Mouse (Mus musculus) limb, embryonic 13.5 days (tissue): Measurements from ENCODE around the gene Gm28047. TPM values are rescaled to one million over a fixed set of nuclear protein-coding genes. Genes with fewer than 3 reads are reported as not detected.
"Not testable (repeated sequence)": the region's sequence is repeated elsewhere in the genome, so short reads cannot be mapped to it uniquely, and the experiment has no call there.

Experiments
- ATAC-seq: fragments of 200-750 bp; cut with Nextera tagmentation; 2 replicates; pipeline ENCODE4 v1.8.0; 2017; ENCODE audit warnings: low read depth, moderate number of reproducible peaks, moderate TSS enrichment; ENCODE audit not compliant: low FRiP score
- H3K27ac ChIP-seq: fragments of 300-500 bp; sonication (generic); 2 replicates; pipeline ENCODE4 v1.5.1; 2015; ENCODE audit warnings: inconsistent platforms, mild to moderate bottlenecking, moderate library complexity
- H3K27me3 ChIP-seq: fragments of 300-500 bp; sonication (generic); 2 replicates; pipeline ENCODE4 v1.6.1; 2015; ENCODE audit warnings: mild to moderate bottlenecking, inconsistent platforms
- H3K36me3 ChIP-seq: fragments of 300-500 bp; sonication (generic); 2 replicates; pipeline ENCODE4 v1.6.1; 2015; ENCODE audit warnings: inconsistent platforms, mild to moderate bottlenecking, moderate library complexity
- H3K4me1 ChIP-seq: fragments of 300-500 bp; sonication (generic); 2 replicates; pipeline ENCODE4 v1.6.1; 2015; ENCODE audit warnings: inconsistent platforms
- H3K4me2 ChIP-seq: fragments of 300-500 bp; sonication (generic); replicated peaks from 2 replicates; pipeline ENCODE4 v1.6.1; 2015; ENCODE audit warnings: inconsistent platforms, mild to moderate bottlenecking, moderate library complexity
- H3K4me3 ChIP-seq: fragments of 300-500 bp; sonication (generic); 2 replicates; pipeline ENCODE4 v1.5.1; 2015; ENCODE audit warnings: moderate library complexity, mild to moderate bottlenecking, inconsistent platforms
- H3K9ac ChIP-seq: fragments of 300-500 bp; sonication (generic); 2 replicates; pipeline ENCODE4 v1.6.1; 2015; ENCODE audit warnings: mild to moderate bottlenecking, inconsistent platforms
- H3K9me3 ChIP-seq: fragments of 300-500 bp; sonication (generic); 2 replicates; pipeline ENCODE4 v1.6.1; 2016; ENCODE audit warnings: inconsistent platforms
- whole genome bisulfite sequencing: fragments of 180-500 bp; shearing (Covaris S2); methylation state at CpG from one replicate; pipeline ENCODE4 v1.1.7; 2015; 5-methylcytosine and 5-hydroxymethylcytosine counted together
- polyA plus RNA-seq: library from polyadenylated mRNA; unstranded; fragments of >200 nt; fragmentation: Nextera tagmentation; extraction: Ambion mirVana; gene quantifications from 2 replicates; pipeline ENCODE4 v1.2.1, GENCODE M21; 2015

Gm28047 gene
- polyA plus RNA-seq, 1 experiment from 2014 or later, result not detected

GRCm38 (mm10) chr15:102616174-102616573 lies 8.7 kb downstream of the Gm28047 start:
- H3K27me3 ChIP-seq, result no peaks in the 10 kb centered on the region
- no peak overlapping the region for H3K27ac ChIP-seq
- ATAC-seq, result no peak
- peaks cover 8% of the 10 kb centered on the region; the same call in 1 of the 2 replicates for H3K36me3 ChIP-seq
- no peak overlapping the region for H3K9ac ChIP-seq
- no peak overlapping the region for H3K4me3 ChIP-seq
- WGBS, result 96% methylated on average over 2 of the region's 2 CpGs
- no peak overlapping the region for H3K4me2 ChIP-seq
- no peaks in the 10 kb centered on the region for H3K9me3 ChIP-seq
- H3K4me1 ChIP-seq, result peaks cover 3% of the 10 kb centered on the region; the same call in 1 of the 2 replicates

- H3K27ac ChIP-seq, result no peak overlapping the region
- H3K9ac ChIP-seq, result no peak overlapping the region
- H3K36me3 ChIP-seq, result no peaks in the 10 kb centered on the region
- H3K27me3 ChIP-seq, result no peaks in the 10 kb centered on the region
- H3K4me2 ChIP-seq, result no peak overlapping the region
- H3K4me3 ChIP-seq, result no peak overlapping the region
- ATAC-seq, result no peak
- H3K4me1 ChIP-seq, result peaks cover 3% of the 10 kb centered on the region; the same call in 1 of the 2 replicates
- no peaks in the 10 kb centered on the region for H3K9me3 ChIP-seq
Observed at GRCm38 (mm10) chr15:102614224-102614623, 10.6 kb downstream of the Gm28047 start.

GRCm38 (mm10) chr15:102612966-102613365 lies 11.9 kb downstream of the Gm28047 start:
- H3K9me3 ChIP-seq, result no peaks in the 10 kb centered on the region
- H3K27me3 ChIP-seq, result no peaks in the 10 kb centered on the region
- H3K36me3 ChIP-seq, result no peaks in the 10 kb centered on the region
- H3K9ac ChIP-seq, result no peak overlapping the region
- H3K27ac ChIP-seq, result no peak overlapping the region
- no peak overlapping the region for H3K4me2 ChIP-seq
- ATAC-seq, result no peak
- H3K4me1 ChIP-seq, result peaks cover 3% of the 10 kb centered on the region; the same call in 1 of the 2 replicates
- no peak overlapping the region for H3K4me3 ChIP-seq

- not testable (repeated sequence) for H3K27ac ChIP-seq, ATAC-seq, H3K36me3 ChIP-seq, H3K27me3 ChIP-seq, H3K4me3 ChIP-seq, H3K9me3 ChIP-seq, H3K4me2 ChIP-seq, H3K9ac ChIP-seq, H3K4me1 ChIP-seq
- 81% methylated on average over 1 of the region's 1 CpGs for WGBS
Observed at GRCm38 (mm10) chr15:102608586-102608985, 16.3 kb downstream of the Gm28047 start.

- peak; percentile 86 for ATAC-seq
- peak overlapping the region; percentile 53 for H3K4me2 ChIP-seq
- peak overlapping the region; percentile 17 for H3K4me3 ChIP-seq
- 0 out of 2 replicates have a peak overlapping the region, but pooled peaks have one; percentile 8 for H3K9ac ChIP-seq
- H3K36me3 ChIP-seq, result peaks cover 5% of the 10 kb centered on the region; the same call in 1 of the 2 replicates
- H3K9me3 ChIP-seq, result no peaks in the 10 kb centered on the region
- 10% methylated on average over 8 of the region's 8 CpGs for whole genome bisulfite sequencing
- H3K27me3 ChIP-seq, result no peaks in the 10 kb centered on the region
- H3K27ac ChIP-seq, result no peak overlapping the region
- peaks cover 25% of the 10 kb centered on the region for H3K4me1 ChIP-seq
Observed at GRCm38 (mm10) chr15:102593996-102594656, 30.7 kb downstream of the Gm28047 start.

- peaks cover 25% of the 10 kb centered on the region for H3K4me1 ChIP-seq
- H3K9me3 ChIP-seq, result no peaks in the 10 kb centered on the region
- H3K27me3 ChIP-seq, result no peaks in the 10 kb centered on the region
- no peak overlapping the region for H3K4me3 ChIP-seq
- H3K36me3 ChIP-seq, result peaks cover 5% of the 10 kb centered on the region; the same call in 1 of the 2 replicates
- H3K27ac ChIP-seq, result no peak overlapping the region
- H3K9ac ChIP-seq, result no peak overlapping the region
- ATAC-seq, result no peak
- 47% methylated on average over 1 of the region's 1 CpGs for WGBS
- H3K4me2 ChIP-seq, result no peak overlapping the region
Observed at GRCm38 (mm10) chr15:102592674-102593073, 32.2 kb downstream of the Gm28047 start.

GRCm38 (mm10) chr15:102590567-102590966 lies 34.3 kb downstream of the Gm28047 start:
- no peak overlapping the region for H3K27ac ChIP-seq
- peaks cover 5% of the 10 kb centered on the region; the same call in 1 of the 2 replicates for H3K36me3 ChIP-seq
- no peak for ATAC-seq
- H3K4me3 ChIP-seq, result no peak overlapping the region
- no peaks in the 10 kb centered on the region for H3K27me3 ChIP-seq
- H3K4me2 ChIP-seq, result no peak overlapping the region
- H3K4me1 ChIP-seq, result peaks cover 24% of the 10 kb centered on the region
- 91% methylated on average over 1 of the region's 1 CpGs for WGBS
- no peaks in the 10 kb centered on the region for H3K9me3 ChIP-seq
- no peak overlapping the region for H3K9ac ChIP-seq

GRCm38 (mm10) chr15:102589826-102590225 lies 35.0 kb downstream of the Gm28047 start:
- 93% methylated on average over 8 of the region's 8 CpGs for WGBS
- Histone ChIP-seq H3K27me3 (no peaks in the 10 kb centered on the region), H3K4me2 (no peak overlapping the region), H3K9me3 (no peaks in the 10 kb centered on the region), H3K4me1 (peaks cover 16% of the 10 kb centered on the region), H3K36me3 (peaks cover 5% of the 10 kb centered on the region; the same call in 1 of the 2 replicates), H3K4me3 (no peak overlapping the region), H3K27ac (no peak overlapping the region), H3K9ac (no peak overlapping the region)
- ATAC-seq, result no peak

- ATAC-seq, result no peak
- Histone ChIP-seq H3K9ac (no peak overlapping the region), H3K27ac (no peak overlapping the region), H3K9me3 (no peaks in the 10 kb centered on the region), H3K4me2 (no peak overlapping the region), H3K36me3 (peaks cover 8% of the 10 kb centered on the region; the same call in 1 of the 2 replicates), H3K27me3 (no peaks in the 10 kb centered on the region), H3K4me1 (no peaks in the 10 kb centered on the region), H3K4me3 (no peak overlapping the region)
- WGBS, result 63% methylated on average over 5 of the region's 5 CpGs
Observed at GRCm38 (mm10) chr15:102585501-102585900, 39.4 kb downstream of the Gm28047 start.

GRCm38 (mm10) chr15:102583708-102584383 lies 41.0 kb downstream of the Gm28047 start:
- Histone ChIP-seq H3K36me3 (peaks cover 4% of the 10 kb centered on the region; the same call in 1 of the 2 replicates), H3K4me2 (no peak overlapping the region), H3K9ac (no peak overlapping the region), H3K4me1 (no peaks in the 10 kb centered on the region), H3K4me3 (no peak overlapping the region), H3K27me3 (no peaks in the 10 kb centered on the region), H3K9me3 (no peaks in the 10 kb centered on the region), H3K27ac (no peak overlapping the region)
- no peak for ATAC-seq
- 67% methylated on average over 8 of the region's 8 CpGs for WGBS

GRCm38 (mm10) chr15:102581205-102581604 lies 43.7 kb downstream of the Gm28047 start:
- H3K4me3 ChIP-seq, result no peak overlapping the region
- H3K4me1 ChIP-seq, result peaks cover 3% of the 10 kb centered on the region; the same call in 1 of the 2 replicates
- WGBS, result 89% methylated on average over 1 of the region's 1 CpGs
- ATAC-seq, result no peak
- no peak overlapping the region for H3K9ac ChIP-seq
- peaks cover 10% of the 10 kb centered on the region; the same call in 1 of the 2 replicates for H3K36me3 ChIP-seq
- H3K27me3 ChIP-seq, result no peaks in the 10 kb centered on the region
- no peaks in the 10 kb centered on the region for H3K9me3 ChIP-seq
- no peak overlapping the region for H3K4me2 ChIP-seq
- H3K27ac ChIP-seq, result no peak overlapping the region

GRCm38 (mm10) chr15:102578351-102578750 lies 46.5 kb downstream of the Gm28047 start:
- Histone ChIP-seq H3K27ac (no peak overlapping the region), H3K9ac (no peak overlapping the region), H3K4me1 (peaks cover 3% of the 10 kb centered on the region; the same call in 1 of the 2 replicates), H3K4me3 (no peak overlapping the region), H3K36me3 (peaks cover 19% of the 10 kb centered on the region; the same call in 1 of the 2 replicates), H3K4me2 (no peak overlapping the region), H3K27me3 (no peaks in the 10 kb centered on the region), H3K9me3 (no peaks in the 10 kb centered on the region)
- no peak for ATAC-seq
- WGBS, result 91% methylated on average over 2 of the region's 2 CpGs
